Mouse (Mus musculus) cerebellum, adult 18-20 months (tissue): ENCODE results near the gene Sh2b3.
"Not testable (repeated sequence)": the region's sequence is repeated elsewhere in the genome, so short reads cannot be mapped to it uniquely, and the experiment has no call there.

Source experiments
- DNase-seq, 2 experiments: peaks; one replicate each; pipeline ENCODE4 v3.0.0; 2021

Sh2b3 gene

GRCm38 (mm10) chr5:121837441-121838340 lies at the start of gene Sh2b3:
Gene Sh2b3, minus strand, starts transcription at chr5:121837646.
- peak in 1 of 2 experiments; percentile 50 for DNase-seq

GRCm38 (mm10) chr5:121883356-121883755 lies 45.9 kb upstream of the Sh2b3 start:
- no peak for DNase-seq

GRCm38 (mm10) chr5:121879211-121879610 lies 41.8 kb upstream of the Sh2b3 start:
- peak in 1 of 2 experiments; percentile 45 for DNase-seq

- DNase-seq, result no peak
Observed at GRCm38 (mm10) chr5:121878703-121879102, 41.3 kb upstream of the Sh2b3 start.

- no peak for DNase-seq
Observed at GRCm38 (mm10) chr5:121876901-121877300, 39.5 kb upstream of the Sh2b3 start.

GRCm38 (mm10) chr5:121875041-121875440 lies 37.6 kb upstream of the Sh2b3 start:
- no peak for DNase-seq

GRCm38 (mm10) chr5:121872158-121872557 lies 34.7 kb upstream of the Sh2b3 start:
- peak; percentile 75 to 84 for DNase-seq

- DNase-seq, result no peak
Observed at GRCm38 (mm10) chr5:121871515-121872030, 34.1 kb upstream of the Sh2b3 start.

GRCm38 (mm10) chr5:121870832-121871231 lies 33.4 kb upstream of the Sh2b3 start:
- DNase-seq, result no peak

- no peak for DNase-seq
Observed at GRCm38 (mm10) chr5:121867963-121868362, 30.5 kb upstream of the Sh2b3 start.

GRCm38 (mm10) chr5:121864330-121864729 lies 26.9 kb upstream of the Sh2b3 start:
- no peak for DNase-seq

GRCm38 (mm10) chr5:121861964-121862363 lies 24.5 kb upstream of the Sh2b3 start:
- DNase-seq, result no peak

- DNase-seq, result no peak
Observed at GRCm38 (mm10) chr5:121858427-121858826, 21.0 kb upstream of the Sh2b3 start.

GRCm38 (mm10) chr5:121856740-121857139 lies 19.3 kb upstream of the Sh2b3 start:
- DNase-seq, result no peak

- DNase-seq, result no peak
Observed at GRCm38 (mm10) chr5:121854768-121855167, 17.3 kb upstream of the Sh2b3 start.

- DNase-seq, result no peak
Observed at GRCm38 (mm10) chr5:121853368-121854051, 16.1 kb upstream of the Sh2b3 start.

- DNase-seq, result peak in 1 of 2 experiments; percentile 50
Observed at GRCm38 (mm10) chr5:121849478-121850349, 12.3 kb upstream of the Sh2b3 start.

- DNase-seq, result peak; percentile 93 to 95
Observed at GRCm38 (mm10) chr5:121848743-121849142, 11.3 kb upstream of the Sh2b3 start, which contains the start of gene Pheta1. Gene Pheta1, plus strand, starts transcription at chr5:121848984.

- DNase-seq, result peak; percentile 62 to 71
Observed at GRCm38 (mm10) chr5:121848035-121848519, 10.6 kb upstream of the Sh2b3 start.

GRCm38 (mm10) chr5:121847269-121847668 lies 9.8 kb upstream of the Sh2b3 start:
- DNase-seq, result not testable (repeated sequence)

GRCm38 (mm10) chr5:121846322-121846721 lies 8.9 kb upstream of the Sh2b3 start:
- no peak for DNase-seq

GRCm38 (mm10) chr5:121845361-121845760 lies 7.9 kb upstream of the Sh2b3 start:
- DNase-seq, result no peak
